Mouse (Mus musculus): ENCODE measurements at regions not wholly inside any gene's neighbourhood (a gene's known extent, or its start where the extent isn't known, plus 50 kb on each side); places are given as distances from the start of the nearest gene placed in this dataset.
"Not testable (repeated sequence)": the region's sequence is repeated elsewhere in the genome, so short reads cannot be mapped to it uniquely, and the experiment has no call there.

GRCm38 (mm10) chr9:41914611-41915010 lies 209.5 kb downstream of the Sorl1 start:
- DNase-seq, result no peak

- DNase-seq, result no peak
Measured at GRCm38 (mm10) chr9:41913911-41914310, 210.2 kb downstream of the Sorl1 start.

DNA sequence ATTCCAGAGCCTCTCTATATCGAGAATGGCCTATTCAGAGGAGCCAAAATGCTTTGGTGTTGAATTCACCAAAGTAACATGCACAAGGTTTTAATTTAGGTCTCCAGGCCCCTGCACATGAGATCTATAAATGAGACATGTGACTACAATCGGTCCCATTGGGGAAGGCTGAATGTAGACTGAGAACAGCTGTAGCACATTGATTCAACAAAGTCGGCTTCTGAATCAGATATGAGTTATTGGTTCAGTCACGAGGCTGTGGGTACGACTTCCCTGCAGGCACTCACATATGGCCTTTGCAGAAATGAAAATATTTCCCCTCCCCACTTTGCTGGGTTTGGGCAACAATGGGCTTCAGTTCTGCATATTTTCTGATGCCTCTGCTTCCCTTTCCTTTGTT lies 211.6 kb downstream of the Sorl1 start:
- no peak for DNase-seq

DNA sequence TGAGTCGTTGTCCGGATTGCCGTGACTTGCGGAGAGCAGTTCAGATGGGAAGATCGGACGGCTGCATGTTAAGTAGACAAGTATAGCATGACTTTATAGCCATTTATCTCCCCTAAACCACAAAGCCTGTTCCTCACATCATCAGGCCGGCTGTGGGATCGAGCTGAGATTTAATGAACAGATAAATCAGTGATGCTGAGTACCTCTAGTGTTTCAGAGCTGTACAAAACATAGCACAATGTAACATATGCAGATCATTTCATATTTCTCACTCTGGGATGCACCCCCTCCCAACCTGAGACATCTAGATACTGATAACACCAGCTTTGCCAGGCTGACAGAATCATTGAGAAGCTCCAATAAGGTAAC lies 223.5 kb downstream of the Sorl1 start:
- no peak for DNase-seq

- DNase-seq, result no peak
Measured at GRCm38 (mm10) chr9:41899766-41900605, 224.1 kb downstream of the Sorl1 start.

DNA sequence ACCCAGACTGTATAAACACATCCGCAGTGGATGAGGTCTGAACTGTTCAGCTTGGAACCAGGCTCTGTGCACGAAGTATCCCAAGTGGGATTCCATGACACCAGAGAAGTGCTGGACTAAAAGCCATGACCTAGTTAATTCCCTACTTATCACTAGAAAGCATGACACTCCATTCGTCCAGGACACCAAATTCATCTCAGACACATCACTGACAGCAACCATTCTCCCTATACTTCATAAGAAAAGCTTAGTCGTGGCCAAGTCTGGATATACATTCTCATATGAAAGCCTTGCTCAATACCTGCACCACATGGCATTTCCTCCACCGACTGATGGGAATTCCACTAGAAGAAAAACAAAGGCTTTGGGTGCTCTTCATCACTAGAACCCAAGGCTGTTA lies 229.0 kb downstream of the Sorl1 start:
- no peak for DNase-seq

DNA sequence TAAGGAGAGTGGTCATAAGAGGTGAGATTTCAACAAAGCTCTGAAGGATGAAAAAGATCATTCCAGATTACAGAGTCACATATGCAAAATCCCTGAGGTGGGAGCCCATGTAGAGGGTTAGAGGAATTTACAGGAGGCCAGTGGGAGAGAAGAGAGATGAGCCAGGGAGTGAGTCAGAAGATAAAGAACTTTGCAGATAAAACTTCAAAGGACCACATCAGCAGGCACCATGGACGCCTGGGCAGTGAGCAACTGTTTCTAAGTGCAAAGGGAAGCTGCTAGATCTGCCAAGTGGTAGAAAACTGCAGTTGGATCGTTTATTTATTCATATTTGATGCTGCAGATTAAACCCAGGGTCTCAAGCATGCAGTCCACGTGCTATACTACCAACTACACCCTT lies 231.3 kb downstream of the Sorl1 start:
- DNase-seq, result no peak

DNA sequence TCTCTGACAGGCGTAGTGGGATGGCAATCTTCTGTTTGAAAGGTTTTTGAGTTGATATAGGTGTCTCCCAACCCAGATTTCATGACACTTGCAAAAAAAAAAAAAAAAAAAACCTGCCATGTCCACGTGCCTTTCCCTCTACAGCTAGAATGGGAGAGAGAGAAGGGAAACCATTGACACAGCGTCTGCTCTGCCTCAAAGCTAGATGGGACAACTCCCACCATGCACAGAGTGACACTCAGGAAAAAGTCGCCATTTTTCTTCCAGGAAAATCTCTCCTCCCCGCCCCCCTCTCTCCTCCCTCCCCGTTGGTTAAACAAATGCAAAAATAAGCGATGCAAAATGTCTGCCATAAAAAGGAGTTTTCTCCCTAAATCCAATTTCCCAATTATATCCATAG lies 232.9 kb downstream of the Sorl1 start:
- DNase-seq, result peak; percentile 25 to 50

DNA sequence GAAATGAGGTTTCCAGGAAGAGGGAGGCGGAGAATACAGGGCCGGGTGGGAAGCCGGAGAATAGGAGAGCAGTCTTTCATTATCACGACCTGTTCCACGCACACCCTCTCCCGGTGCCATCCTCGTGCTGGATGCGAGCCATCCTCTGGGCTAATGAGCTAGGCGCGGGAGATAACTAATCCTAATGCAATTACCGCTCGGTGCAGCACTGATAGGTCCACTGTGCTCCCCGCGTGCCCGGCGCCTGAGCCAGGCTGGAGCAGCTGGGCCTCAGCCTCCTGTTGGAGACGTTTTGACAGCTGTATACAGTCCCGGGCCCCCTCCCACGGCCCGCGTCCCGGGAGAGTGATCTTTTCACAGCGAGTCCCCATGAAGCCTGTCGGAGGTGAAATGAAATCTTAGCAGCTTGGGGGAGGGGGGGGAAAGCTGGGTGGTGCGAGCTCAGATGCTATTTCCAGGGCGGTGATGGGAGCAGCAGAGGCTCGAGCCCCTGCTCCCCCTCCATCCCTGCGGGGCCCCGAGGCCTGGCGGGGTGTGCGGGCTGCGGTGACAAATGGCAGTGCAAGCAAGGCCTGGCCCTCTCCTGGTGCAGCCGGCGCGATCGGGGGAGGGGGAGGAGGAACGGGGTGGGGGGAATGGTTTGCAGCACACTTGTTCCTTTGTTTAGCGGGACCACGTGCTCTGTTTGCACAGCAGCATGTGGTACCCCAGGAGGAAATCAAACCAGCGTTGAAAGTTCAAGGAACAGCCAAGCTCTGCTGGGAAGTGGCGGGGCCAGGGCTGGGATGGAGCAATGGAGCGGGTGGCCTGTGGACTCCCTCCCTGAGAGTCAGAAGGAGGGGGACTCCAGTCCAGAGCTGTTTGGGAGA lies 233.6 kb downstream of the Sorl1 start:
- peak; percentile 78 to 87 for DNase-seq

GRCm38 (mm10) chr9:41889568-41890272 lies 234.4 kb downstream of the Sorl1 start:
- no peak for DNase-seq

DNA sequence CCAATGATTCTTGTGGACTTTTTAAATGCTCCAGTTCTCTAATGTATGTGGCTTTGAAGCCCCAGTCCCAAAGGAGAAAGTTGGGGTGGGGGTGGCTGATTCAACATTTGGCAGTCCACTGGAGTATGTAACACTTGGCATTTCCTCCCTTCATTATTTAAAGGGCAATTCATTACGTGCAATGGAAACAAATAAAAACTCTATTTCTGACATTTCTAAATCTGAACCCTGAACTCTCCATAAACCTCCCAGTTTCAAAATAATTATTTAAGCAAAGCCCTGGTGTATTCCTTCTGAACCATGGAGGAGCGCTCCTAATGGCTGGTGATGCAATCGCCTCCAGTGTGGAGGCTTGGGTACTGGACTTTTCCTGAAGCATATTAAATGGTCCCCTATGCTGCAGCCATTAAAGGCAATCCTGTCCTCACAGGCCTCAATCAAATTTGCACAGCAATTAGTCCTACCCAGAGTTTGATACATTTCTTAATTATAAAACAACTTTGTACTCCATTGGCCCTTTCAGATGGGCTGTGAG lies 235.4 kb downstream of the Sorl1 start:
- DNase-seq, result peak; percentile 37 to 51

DNA sequence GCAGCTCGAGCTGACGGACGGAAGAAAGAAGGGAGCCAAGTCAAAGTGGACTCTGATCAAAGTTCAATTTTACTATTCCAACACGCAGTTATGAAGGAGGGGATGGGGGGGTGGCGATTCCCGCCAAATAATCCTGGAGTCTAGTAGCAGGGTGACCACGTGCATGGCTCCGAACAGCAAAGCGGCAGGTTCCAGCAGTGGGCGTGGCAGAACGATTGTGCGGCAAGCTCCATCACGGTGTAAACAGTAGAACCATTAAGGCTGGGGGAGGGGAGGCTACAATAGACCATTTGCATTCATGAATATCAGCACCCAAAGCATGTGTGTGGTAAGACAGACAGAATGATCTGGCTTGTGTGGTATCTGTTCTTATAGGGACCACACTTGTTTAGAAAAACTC lies 237.6 kb downstream of the Sorl1 start:
- DNase-seq, result not testable (repeated sequence)

GRCm38 (mm10) chr9:41880457-41880856 lies 243.6 kb downstream of the Sorl1 start:
- no peak for DNase-seq

- peak; percentile 48 to 60 for DNase-seq
Measured at GRCm38 (mm10) chr9:41879080-41879479, 245.0 kb downstream of the Sorl1 start.

DNA sequence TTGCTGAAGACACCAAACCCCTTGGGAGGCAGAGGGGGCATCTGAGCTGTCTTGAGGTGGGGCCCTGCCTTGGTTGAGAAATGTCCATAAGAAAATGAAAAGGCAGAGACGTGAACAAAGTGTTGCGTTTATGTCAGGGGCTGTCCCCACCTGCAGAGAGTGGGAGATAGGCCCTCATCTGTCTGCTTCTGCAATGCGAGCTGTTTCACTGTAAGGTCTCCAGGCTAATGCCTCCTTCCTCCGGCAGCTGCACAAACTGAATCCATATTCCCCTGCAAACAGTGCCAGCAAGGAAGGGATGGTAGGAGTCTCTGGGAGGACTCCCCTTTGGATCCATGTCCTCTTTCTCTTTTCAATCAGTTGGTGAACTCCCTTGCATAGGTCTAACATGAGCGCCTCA lies 263.0 kb downstream of the Sorl1 start:
- no peak for DNase-seq

DNA sequence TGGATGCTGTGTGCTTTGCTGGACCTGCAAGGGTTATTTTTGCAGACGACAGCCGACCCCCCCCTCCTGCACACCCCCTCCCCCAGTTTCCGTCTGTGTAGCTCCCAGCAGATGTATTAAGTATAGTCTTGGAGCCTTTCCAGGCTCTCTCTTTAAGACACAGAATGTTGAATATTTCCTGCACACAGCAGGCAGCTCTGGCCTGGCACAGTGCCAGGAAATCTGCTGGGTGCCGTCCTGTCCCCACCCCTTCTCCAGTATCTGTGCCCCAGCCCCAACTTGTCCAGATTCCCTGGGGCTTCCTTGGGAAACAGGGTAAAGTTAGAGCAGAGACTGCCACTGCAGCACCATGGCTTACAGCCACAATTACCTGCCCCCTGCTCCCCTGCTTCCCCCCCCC lies 263.4 kb downstream of the Sorl1 start:
- DNase-seq, result peak; percentile 86 to 90

DNA sequence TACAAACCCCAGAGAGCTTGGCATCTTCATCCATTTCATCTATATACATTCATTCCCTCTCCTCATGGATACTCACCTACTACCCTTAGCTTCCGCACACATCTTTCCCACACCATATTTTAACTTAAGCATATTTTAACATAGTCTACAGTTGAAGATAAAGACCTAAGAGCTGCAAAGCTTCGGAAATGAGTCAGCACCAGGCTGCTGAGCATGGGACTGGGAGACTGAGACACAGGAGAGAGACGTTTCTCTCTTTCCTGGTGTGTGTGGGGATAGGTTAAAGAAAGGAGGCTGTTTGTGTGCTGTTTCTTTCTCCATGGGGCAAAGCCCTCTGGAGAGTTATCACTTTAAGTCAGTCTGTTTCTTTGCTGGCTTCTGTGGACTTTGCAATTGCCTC lies 264.3 kb downstream of the Sorl1 start:
- DNase-seq, result no peak

- DNase-seq, result no peak
Measured at GRCm38 (mm10) chr9:41852099-41852498, 272.0 kb downstream of the Sorl1 start.

DNA sequence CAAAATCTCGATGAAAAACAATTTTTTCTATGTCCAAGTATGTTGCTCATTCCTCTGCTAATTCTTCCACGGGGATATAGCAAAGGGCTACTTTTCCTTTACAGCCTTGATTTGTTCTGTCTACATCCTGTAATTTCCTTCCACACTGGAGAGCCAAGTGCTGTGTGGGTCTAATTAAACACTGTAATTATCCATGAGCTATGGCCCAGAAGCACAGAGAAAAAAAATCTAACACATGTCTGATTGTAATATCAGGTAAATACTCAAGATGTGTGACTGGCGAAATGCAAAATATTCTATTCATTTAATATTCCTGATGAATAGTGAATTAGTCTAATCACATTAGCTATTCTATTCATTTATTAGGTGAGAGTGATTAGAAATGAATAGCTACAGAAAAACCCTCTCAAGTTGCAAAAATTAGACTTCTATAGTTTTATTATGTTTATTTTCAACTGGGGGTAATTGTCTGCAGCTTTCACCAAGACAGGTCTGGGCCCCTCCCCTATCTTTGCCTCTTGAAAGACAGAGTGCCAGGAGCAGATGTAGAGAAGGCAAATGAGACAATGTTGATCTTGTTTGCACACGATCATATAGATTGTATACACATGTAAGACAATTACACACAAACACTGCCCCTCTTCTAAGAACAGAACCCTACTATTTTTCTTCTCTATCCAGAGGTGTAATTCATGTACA lies 274.3 kb downstream of the Sorl1 start:
- DNase-seq, result no peak

DNA sequence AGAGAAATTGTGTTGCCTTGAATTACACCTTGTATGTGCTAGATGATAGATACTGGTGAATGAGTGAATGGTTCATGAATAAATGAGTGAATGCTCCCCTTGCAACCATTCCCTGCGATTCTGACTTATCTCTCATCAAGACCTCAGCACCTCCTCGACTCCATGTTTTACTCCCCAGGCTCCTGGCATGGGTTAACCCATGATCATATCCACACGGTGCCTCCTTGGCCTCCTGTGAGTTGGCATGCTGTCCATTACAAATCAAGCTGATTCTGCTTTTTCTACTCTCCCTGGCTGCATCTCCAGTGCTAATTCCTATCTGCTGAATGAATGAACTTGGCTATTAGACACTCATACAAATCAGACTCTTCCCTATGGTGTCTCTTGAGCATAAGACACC lies 279.5 kb downstream of the Sorl1 start:
- DNase-seq, result no peak

DNA sequence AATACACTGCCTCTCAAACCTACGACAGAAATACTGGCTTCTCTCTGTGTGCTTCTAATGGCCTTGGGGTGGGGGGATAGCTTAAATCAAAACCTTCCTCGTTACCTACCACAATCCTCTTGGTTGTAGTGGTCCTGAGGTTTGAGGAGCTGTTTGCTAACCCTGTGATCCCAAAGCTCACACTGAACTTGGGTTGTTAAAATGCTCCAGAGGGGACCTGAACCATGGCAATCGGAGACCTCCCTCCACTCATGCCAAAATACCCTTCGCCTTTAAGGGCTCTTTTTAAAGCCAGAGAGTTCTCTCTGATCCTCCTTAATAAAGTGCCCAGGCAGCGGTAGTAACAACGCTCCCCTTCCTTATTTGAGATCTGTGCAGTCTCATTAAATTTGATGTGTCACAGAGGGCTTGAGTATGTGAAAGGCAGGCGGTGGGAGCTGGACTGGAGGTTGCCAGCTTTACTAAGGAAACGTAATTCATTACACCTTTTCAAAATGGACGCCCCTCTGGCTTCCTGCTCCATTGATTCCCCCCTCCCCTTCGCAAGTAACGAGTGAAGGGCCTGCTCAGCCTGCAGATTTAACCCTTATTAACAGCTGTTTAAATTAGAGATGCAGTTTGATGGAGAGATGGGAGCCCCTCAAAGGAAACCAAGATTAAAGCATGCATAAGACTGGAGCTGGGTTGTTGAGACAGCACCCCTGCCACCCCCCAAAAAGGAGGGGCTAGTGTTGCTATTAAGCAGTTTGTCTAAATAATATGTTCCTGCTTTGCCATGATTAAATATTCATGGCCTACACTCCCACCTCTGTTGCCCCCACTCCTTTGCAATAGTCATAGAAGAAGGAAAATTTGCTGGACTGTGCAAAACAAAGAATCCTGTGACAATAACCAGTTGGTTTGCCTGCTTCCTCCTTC lies 289.4 kb downstream of the Sorl1 start:
- peak; percentile 12 to 29 for DNase-seq
